Mouse (Mus musculus) adipocyte (in vitro differentiated cells): ENCODE measurements around the gene Zfp457.
"Not testable (repeated sequence)": the region's sequence is repeated elsewhere in the genome, so short reads cannot be mapped to it uniquely, and the experiment has no call there.

ENCODE experiments used
- DNase-seq: peaks from one replicate; pipeline ENCODE4 v3.0.0-alpha.2; 2016; ENCODE audit warnings: low spot score

The Zfp457 gene

DNA sequence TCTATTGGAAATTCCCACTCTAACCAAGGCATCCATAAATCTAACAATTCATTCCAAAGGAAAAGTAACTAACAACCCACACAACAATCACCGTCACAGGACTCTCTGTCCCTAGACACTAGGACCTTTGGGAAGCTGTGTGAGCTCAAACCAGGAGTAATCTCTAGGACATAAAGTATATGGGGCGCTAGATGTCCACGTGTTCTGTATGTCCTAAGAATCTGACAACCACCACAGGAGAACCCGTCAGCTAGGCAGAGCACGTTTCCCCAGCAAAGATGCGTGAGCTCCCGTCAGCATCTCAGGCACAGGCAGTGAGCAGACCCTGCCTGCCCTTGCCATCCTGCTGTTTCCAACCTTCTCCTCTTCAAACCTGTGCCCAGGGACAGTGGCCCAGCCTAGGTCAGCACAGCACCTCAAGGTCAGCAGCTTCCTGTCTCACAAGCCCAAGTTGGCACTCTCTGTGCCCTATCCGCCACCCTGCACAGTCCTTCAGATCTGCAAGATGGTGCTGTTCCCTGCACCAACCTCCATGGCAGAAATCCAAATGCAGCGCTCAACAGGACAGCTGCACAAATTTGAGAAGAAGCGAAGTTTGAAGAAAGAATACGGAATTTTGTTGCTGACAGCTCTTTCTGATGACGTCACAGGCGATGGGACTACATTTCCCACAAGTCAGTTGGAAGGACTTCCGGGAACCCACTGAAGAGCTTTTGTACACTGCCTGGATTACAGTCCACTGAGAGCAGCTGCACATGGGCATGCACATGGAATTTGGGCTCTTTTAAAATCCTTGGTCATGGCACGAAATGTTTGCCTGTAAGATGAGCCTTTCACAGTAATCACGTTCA is at the start of gene Zfp457:
Zfp457 (minus strand) TSS at position 664 of the 851 bp plus-strand sequence.
- peak; percentile 92 for DNase-seq

DNA sequence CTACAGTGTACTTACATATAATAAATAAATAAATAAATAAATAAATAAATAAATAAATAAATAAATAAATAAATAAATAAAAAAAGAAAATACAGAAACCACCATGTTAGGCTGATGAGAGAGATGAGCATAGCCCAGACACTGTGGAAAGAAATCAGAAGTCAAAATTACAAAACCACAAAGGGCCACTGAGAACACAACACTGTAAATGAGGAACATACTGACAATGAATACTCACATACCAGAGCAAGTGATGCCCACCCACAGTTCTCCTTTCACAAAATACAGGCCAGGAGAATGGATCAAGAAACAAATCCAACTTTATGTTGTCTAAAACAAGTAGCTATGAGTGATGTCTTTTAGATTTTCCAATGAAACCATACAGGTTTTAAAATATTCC is 45.6 kb upstream of the Zfp457 start:
- DNase-seq: no peak

DNA sequence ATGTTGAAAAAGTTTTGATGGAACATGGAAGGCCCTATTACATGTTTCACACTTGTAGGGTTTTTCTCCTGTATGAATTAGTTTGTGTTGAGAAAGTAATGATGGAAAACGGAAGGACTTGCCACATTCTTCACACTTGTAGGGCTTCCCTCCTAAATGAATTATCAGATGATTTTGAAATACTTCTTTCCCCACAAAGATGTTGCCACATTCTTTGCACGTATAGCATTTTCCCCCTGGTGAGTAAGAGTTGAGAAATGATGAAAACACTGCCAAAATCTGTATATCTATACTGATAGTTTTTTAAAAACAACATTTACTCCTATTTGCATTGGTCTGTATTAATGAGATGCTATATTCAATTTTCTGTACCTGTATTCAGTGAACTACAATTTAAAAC is 37.1 kb upstream of the Zfp457 start:
- no peak for DNase-seq

DNA sequence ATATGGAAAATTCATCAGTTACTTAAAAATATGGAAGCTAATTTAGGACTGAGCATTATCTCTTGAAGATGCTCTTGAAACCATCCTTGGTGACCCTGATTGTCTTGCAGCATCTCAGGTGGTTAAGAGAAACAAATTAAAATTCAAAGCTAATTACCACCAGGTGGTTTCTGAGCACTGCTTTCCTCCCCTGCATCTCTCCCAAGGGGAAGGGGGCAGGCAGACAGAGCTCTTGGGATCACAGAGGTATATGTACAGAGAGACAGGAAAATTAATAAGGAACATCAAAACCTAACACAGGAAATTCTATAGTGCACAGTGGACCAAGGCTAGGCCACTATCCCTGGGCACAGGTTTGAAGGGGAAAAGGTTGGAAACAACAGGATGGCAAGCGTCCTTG is 26.6 kb upstream of the Zfp457 start:
- peak; percentile 2 for DNase-seq

DNA sequence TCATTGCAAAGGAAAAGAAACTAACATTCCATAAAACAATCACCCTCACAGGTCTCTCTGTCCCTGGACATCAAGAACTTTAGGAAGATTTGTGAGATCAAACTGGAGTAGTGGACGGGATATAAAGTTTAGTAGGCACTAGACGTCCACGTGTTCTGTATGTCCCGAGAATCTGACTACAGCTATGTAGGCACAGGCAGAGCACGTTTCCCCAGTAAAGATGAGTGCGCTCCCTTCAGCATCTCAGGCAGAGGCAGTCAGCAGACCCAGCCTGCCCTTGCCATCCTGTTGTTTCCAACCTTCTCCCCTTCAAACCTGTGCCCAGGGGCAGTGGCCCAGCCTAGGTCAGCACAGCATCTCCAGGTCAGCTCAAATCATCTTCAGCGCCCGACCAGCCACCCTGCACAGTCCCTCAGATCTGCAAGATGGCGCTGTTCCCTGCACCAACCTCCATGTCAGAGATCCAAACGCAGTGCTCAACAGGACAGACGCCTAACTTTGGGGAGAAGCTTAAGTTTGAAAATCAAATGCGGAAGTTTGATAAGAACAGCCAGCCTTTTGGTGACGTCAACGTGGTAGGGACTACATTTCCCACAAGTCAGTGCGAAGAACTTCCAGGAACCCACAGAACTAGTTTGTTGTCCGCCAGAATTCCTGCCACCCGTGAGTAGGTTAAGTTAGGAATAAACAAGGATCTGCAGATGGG is 25.9 kb upstream of the Zfp457 start, which contains the start of gene Zfp595:
Zfp595 (minus strand) TSS at position 552 of the 706 bp plus-strand sequence.
- peak; percentile 86 for DNase-seq

DNA sequence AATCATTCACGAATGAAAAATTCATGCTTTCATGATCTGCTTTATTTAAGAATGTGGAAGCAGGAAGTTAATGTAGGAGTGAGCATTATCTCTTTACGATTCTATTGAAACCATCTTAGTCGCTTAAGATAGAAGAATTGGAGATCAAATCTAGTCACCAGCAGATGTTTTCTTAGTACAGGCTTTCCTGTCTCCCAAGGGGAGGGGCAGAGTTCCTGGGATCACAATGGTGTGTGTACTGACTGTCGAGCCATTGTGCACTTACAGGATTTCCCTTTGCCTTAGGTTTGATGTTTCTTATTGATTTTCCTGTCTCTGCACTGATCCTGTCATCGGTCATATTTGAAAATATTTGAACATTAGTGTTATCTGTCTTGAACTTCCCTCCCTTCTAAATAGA is 433 bp upstream of the Zfp457 start:
- no peak for DNase-seq

DNA sequence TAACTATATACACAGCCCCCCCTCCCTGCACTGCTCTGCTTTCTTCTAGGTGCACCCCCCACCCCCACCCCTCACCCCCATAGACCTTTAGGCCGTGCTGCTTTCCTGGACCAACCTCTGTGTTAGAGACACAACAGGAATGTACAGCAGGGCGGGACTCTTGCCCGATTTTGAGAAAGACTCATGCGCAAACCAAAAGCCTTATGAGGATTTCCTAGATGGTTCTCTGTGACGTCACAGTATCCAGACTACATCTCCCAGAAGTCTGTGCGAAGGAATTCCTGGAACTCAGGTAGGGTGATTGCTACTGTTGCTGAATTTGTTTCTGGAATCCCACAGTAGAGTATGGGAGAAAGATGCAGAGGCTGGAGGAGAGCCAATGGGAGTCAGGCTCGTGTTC is 28.0 kb downstream of the Zfp457 start, which contains the start of gene Zfp458:
Zfp458 (minus strand) TSS at position 153 of the 400 bp plus-strand sequence.
- DNase-seq: peak; percentile 20

DNA sequence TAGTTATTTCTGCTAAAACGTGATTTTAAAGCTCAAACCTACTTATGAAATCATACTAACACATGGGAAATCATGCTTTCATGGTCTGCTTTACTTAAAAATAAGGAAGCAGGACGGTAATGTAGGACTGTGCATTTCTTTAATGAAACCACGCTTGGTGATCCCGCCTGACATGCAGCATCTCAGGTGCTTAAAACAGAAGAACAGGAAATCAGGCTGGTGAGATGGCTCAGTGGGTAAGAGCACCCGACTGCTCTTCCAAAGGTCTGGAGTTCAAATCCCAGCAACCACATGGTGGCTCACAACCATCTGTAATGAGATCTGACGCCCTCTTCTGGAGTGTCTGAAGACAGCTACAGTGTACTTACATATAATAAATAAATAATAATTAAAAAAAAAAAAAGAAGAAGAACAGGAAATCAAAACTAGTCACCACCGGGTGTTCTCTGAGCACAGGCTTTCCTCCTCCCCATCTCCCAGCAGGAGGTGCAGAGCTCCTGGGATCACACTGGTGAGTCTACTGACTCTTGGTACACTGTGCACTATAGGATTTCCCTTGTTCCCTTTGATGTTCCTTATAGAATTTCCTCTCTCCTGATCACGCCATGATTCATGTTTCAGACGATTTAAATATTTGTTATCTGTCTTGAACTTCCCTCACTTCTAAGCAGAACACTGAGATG is 36.8 kb downstream of the Zfp457 start:
- DNase-seq: not testable (repeated sequence)

DNA sequence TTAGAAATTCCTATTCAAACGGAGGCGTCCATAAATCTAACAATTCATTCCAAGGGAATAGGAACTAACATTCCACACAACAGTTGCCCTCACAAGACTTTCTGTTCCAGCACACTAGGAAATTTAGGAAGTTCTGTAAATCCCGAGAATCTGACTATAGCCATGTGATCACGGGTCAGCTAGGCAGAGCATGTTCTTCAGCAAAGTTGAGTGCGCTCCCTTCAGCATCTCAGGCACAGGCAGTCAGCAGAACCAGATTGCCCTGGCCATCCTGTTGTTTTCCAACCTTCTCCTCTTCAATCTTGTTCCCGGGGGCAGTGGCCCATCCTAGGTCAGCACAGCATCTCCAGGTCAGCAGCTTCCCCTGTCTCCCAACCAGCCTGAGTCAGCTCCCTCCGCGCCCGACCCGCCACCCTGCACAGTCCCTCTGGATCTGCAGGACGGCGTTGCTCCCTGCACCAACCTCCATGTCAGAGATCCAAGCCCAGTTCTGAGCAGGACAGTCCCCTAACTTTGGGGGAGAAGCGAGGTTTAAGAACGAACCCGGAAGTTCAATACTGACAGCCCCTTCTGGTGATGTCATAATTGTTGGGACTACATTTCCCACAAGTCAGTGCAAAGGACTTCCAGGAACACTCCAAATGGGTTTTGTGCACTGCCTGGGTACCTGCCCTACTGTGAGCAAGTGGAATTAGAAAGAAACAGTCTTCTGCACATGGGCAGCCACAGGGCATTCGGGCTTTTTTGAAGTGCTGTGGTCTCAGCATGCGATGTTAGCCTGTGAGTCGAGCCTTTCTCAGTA is 37.5 kb downstream of the Zfp457 start:
- DNase-seq: peak; percentile 70
